Mouse (Mus musculus): ENCODE results near the gene Sema4f.

Gene Sema4f

DNA sequence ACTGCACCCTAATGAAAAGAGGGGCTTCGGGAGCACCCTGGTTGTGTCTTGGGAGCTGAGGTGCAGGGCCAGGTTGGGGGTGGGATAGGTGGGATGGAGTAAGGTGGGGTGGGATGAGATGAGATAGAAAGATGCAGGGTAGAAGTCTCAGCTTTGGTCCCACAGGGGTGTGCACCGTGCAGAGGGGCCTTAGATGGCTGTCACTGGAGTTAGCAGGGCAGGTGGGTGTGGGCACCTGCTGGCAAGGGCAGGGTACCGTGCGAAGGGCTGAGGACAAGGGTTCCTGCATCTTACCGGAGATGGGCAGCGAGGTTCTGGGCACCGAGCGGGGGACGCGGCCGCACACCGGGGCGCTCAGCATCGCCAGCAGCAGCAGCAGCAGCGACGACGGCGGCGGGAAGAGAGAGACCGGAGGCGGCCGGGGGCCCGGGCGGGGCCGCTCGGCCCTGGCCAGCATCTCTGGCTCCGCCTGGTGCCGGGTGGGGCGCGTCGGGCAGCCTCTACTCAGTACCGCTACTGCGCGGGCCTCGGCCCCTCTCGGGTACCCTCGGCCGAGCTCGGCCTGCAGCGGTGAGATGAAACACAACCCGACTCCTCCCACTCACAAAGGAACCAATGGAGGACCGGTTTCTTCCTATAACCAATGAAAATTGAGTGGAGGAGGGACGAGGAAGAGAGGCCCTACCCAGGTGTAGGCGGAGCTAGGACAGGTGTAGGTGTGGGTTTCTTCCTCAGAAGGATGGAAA, at the start of gene Sema4f:
Sema4f (minus strand) TSS at position 603 of the 746 bp plus-strand sequence.
- DNase-seq (ENCODE audit: low read depth, low spot score) = peak; percentile 92

DNA sequence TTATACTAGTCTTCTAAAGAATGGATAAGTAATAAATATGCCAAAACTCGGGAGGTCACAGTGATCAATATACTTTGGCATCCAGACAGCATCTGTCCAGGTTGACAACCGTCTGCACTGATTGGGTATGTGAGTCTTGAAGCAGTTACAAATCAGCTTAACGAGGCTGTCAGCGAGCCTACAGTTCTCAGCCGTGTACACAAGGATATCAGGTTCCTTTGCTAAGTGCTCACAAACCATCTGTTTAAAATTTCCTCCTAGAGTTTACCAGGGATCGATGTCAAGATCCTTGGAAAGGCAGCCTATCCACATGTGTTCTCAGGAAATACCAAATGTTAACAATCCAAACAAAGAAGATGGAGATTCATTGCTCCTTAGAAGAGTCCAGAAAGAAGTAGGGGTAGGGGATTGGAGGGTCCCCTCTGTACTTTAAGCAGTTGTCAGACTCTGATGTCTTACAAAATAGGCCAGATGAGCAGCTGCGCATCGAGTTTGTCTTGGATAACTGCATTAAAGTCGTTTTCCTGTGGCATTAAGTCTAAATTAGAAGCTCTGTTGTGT, 47.9 kb upstream of the Sema4f start:
- no peak for DNase-seq (ENCODE audit: low read depth, low spot score)

DNA sequence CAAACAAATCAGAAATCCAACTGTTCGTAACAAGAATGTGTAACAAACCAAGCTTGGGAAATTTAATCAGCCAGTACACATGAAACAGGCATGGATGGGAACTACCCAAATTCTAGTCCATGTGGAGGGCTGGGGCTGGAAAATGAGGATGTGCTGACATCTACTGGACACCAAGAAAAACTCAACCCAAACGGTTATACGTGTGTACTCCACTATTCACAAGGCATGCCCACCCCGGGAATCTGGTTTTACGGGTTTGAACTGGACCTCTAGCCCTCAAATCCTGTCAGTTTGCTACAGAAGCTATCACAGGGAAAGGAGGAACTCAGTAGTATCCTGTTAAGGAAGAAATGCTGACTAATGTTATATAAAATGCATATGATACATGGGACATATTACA, 31.5 kb upstream of the Sema4f start:
- DNase-seq (ENCODE audit: low read depth, low spot score) = peak; percentile 73

DNA sequence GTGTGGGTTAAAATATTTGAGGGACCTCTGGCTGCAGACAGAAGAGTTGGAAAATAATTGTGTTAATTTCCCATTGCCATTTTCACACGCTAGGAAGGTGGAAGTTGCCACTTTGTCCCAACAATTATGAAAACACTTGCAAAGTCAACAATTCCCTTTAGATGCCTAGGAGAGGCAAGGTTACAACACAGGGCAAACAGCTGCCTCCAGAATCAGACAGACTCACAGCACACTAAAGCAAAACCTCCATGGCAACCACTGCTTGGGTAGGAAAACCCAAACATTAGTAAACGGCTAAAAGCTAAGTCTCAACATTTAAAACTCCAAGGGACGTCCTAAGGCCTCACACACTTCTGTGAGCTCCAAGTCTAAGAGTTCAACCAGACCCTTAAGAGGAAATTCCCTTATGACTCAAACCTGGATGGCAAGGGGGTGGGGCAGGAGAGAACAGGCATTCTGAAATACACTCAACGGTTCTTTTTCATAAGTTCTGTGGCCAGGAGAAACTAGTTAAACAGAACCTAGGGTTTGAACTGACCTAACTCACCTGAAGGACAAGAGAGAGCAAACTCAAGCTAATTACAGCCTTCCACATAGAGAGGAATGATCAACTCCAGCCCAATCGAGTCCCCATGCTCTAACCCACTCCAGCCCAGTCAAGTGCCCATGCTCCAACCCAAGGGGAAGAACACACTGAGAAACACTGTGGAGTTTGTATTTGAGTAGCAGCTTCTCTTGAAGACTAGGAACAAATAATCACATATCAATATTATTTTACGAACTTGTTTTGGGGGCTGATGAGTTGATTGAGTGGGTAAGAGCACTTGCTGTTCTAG, 29.9 kb upstream of the Sema4f start:
- no peak for DNase-seq (ENCODE audit: low read depth, low spot score)

DNA sequence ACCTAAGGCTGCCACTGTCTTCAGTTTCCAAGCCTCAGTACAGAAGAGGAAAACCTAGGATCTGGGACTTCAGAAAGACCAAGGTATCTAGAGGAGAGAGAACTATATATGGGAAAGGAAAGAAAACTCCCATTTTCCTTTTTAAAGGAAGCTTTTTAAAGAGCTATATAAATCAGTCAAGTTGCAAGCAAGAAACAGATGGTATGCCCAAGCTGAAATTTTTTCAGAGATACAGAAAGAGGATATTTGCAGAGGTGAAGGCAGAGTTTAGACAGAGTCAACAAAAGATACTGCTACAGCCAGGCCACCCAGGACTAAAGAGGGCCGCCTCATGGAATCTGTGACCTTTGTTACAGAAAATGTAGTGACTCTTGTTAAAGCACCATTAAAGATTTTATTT, 22.1 kb upstream of the Sema4f start:
- no peak for DNase-seq (ENCODE audit: low read depth, low spot score)

DNA sequence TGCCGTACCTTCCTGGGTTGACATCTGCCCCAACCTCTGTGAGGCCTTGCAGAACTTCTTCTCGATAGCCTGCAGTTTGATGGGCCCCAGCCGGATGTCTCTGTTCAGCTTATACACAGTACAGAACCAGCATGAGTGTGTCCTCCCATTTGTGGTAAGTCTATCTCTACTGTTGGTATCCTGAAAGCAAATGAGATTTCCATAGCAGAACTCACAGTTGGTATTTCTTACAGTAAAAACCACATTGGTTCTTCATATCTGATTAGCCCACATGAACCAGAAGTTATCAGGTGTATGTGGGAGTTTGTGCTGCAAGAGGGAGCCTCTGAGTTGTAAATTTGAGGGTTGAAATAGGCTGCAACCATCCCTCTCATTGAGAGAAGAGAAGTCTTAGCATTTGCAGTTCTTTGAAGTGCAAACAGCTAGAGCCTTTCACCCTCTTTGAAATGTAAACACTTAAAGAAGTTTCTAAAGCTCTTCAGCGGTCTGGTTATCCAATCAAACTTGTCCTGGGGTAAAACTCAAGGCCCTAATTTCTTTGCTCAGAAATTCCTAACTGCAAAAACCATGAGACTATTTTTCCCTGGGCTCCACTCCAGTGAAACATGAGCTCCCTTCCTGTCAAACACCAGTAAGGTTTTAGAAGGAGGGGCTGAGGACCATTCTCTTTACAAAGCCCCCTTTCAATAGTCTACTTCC, 17.1 kb upstream of the Sema4f start:
- DNase-seq (ENCODE audit: low read depth, low spot score) = peak; percentile 51

DNA sequence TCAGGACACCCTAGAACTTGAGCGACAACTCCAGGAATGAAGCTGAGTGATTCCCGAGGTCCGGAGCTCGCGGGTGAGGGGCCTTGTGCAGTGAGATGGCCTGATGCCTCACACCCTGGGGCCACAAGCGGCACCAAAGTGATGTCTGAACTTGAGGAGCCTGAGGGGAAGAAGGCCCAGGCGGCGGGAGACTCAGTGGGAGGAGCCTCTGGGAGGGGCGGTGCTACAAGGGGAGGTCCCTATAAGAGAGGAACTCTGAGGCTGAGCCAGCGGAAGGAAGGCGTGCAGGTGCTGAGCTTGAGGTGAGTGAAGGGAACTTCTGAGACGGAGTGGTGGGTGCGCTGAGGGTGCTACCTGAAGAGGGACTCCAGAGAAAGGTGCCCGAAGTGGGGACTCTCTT, 7.1 kb upstream of the Sema4f start, which contains the start of gene M1ap:
M1ap (plus strand) TSS at position 252 of the 400 bp plus-strand sequence.
- peak; percentile 94 for DNase-seq (ENCODE audit: low read depth, low spot score)

DNA sequence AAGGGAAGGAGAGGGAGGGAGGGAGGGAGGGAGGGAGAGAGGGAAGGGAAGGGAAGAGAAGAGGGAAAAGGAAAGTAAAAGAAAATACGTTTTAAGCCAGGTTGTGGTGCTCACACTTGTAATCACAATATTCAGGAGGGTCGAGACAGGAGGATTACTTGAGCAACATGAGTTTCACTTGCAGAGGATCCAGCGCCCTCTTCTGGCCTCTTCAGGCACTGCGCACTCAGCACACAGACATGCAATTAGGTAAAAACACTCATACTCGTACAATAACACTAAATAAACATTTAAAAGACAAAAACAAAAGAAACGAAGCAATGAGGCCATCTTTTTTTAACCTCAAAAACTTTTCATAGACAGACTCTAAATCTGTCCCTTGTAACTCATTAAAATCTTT, 6.2 kb upstream of the Sema4f start:
- DNase-seq (ENCODE audit: low read depth, low spot score) = peak; percentile 90

DNA sequence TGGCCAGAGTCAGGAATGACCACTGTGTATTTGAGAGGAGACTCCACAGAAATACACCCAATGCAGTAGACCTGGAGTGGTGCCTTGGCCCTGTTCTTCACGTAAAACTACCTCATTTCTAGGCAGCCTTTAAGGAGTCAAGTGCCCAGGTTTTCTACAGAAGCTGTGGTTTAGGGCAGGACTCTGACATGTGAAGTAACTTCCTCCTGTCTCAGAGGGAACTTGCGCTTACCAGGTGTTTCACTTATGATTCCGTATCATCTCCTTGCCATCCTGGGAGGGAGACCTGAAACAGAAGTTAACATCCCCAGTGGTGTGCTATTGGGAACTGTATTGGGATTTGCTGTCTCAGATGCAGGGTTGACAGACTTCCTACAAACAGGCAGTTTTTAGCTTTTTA, 1.2 kb upstream of the Sema4f start:
- DNase-seq (ENCODE audit: low read depth, low spot score) = no peak

DNA sequence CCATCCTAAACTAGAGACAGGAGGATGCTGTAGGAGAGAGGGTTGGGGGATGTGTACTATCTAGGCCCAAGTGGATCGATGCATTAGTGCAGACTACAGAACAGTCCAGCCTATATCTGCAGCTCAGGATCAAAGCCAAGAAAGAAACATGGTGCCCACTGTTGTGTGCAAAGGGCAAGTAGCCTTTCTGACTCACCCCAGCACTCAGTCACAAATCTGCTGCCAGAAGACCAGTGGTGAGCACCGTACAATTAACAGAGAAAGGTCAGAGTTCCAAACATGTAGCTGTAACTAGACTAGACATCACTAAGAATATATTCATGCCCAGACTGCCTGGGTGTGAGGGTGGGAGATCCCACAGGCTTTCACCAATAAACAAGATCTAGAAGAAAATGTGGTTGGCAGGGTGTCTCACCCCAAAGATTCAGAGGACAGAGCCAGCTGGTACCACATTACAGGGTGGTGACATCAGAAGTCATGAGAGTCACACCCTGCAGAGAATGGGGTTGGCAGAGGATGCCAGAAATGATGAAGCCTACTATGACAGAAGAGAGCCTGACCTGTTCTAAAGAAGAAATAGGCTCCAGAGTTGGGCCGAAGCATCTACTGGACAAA, 4.8 kb downstream of the Sema4f start:
- no peak for DNase-seq (ENCODE audit: low read depth, low spot score)

DNA sequence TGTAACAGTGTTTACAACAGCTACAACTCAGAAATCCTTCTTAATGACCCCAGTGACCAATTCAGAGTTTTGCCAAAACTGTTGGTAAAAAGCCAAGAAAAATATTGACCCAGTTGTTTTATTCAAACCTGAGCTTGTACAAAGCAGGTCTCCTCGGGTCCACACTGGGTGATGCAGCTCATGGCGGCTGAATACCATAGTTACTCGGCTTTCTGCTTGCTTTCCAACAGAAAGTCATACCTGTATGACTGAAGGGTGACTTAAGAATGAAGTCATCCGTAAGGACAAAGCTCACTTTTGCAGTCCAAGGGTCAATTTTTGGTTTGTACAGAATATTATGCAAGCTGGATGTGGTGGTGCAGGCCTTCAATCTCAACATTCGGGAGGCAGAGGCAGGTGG, 12.0 kb downstream of the Sema4f start:
- DNase-seq (ENCODE audit: low read depth, low spot score) = no peak

DNA sequence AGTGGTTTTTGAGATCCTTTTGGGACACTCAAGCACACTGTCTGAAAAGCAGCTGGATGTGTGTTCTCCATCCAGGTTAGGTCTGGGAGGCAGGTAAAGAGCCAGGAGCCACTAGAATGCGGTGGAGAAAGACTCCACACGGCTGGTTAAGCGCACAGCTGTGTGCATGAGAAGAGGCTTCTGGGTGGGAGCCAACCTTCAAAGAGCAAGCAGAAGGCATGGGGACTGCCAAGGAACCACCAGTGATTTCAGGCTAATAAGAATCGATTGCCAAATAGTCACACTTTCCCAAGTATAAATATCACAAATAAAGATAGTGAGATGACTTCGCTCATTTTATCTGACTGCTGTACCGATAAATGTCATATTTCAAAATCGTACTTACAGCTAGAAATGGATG, 13.0 kb downstream of the Sema4f start:
- no peak for DNase-seq (ENCODE audit: low read depth, low spot score)

DNA sequence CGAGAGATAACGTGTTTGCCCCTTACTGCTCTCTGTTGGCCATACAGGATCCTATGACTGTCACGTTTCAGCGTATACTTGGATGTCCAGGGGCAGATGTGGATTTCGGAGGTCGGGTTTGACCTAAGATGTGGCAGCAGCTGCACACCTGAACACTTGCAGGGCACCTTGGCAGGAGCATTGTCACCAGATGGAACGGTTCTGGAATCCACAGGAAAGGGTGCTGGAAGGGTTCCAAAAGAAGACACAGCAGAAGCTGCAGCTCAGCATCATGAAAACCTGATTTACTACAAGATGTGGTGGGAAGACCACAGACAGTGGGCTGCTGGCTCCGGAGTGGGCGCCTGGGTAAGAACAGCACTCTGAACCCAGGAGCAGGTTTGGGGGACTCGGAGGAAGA, 13.5 kb downstream of the Sema4f start:
- no peak for DNase-seq (ENCODE audit: low read depth, low spot score)

DNA sequence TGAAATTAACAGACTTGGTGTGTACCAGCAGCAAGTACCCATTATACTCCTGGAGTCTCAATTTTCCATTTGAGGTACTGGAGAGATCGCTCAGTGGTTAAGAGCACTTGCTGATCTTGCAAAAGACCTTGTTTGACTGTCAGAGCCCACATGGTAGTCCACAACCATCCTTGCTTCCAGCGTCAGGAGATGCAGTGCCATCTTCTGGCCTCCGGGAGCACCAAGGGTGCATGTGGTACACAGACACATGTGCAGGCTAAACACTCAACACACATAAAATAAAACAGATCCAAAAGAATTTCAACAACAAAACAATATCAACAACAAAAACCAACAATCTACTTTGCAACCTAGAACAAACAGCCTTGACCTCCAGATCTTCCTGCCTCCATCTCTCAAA, 14.6 kb downstream of the Sema4f start:
- peak; percentile 45 for DNase-seq (ENCODE audit: low read depth, low spot score)

DNA sequence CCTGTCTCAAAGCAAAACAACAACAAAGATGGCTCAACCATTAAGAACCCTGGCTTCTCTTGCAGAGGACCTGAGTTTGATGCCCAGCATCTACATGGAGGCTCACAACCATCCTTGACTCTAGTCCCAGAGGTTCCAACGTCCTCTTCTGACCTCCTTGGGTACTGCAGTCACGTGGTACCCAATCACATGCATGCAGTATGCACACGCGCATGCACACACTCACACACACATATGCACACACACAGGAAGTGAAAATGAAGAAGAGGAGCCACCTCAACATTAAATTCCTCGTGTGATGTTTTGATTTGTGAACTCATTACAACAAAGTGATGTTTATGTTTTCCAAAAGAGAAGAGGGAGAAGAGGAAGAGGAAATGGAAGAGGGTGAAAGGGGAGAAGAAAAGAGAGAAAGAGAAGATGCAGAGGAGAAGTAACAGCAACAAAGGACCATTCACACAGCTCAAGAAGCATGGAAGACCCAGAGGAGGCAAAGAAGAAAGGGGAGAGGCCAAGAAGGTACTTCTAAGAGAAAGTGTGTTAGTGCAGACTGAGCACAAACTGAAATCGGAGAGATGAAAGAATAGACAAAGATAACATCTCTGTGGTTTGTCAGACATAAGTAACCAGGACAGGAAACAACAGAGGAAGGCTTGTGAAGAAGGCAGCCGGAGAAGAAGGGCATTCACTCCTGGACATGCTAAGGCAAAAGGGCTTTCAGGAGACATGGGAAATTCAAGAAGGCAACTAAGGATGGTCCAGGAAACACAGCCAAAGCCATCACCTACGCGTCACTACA, 17.9 kb downstream of the Sema4f start:
- no peak for DNase-seq (ENCODE audit: low read depth, low spot score)

DNA sequence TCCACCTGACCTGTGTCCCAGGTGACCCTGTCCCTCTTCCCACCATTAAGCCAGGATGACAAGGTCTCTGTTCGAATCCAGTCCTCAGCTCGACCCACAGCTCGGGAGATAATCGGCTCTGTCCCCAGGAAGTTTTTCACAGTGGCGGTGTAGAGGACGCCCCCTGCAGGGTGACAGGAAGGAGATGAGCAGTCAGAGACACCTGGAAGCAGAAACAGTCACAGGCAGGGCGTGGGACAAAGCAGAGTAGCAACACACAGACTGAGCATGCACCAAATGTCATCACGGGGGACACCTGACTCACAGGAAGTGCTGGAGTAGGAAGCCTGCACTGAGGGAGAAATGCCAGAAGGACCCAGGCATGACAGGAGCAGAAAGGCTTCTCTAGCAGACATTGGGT, 20.0 kb downstream of the Sema4f start:
- peak; percentile 64 for DNase-seq (ENCODE audit: low read depth, low spot score)

DNA sequence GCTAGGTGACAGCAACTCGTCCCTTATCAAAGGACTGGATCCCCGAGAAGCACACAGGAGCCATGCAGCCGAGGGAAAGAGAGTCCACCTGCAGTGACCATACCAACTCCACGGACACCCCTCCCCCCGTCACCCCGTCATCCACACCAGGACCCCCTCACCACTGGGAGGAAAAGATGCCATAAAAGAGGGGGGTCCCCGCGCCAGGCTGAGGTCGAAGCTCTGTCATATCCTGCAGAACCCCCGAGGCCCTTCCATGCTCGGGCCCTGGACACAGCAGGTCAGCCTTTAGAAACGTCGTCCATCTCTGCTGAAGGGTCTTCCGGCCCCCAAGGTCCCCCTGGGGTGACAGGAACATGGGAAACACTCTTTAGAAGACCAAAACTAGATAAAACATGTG, 21.2 kb downstream of the Sema4f start:
- DNase-seq (ENCODE audit: low read depth, low spot score) = no peak

DNA sequence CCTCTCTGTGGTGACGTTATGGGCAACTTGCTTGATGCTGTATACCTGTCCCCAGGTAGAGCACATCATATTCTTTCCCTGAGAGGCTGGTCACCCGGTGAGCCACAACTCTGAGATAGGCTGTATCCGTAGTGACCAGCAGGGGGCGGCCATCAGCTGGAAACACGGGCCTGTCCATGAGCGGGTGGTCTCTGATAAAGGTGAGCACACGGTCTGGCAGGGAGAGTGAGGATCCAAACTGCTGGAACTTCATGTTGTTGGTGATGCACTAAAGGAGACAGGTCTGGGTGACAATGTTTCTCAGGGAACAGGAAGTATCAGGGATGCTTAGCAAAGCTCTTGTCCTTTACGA, 21.8 kb downstream of the Sema4f start:
- peak; percentile 73 for DNase-seq (ENCODE audit: low read depth, low spot score)

DNA sequence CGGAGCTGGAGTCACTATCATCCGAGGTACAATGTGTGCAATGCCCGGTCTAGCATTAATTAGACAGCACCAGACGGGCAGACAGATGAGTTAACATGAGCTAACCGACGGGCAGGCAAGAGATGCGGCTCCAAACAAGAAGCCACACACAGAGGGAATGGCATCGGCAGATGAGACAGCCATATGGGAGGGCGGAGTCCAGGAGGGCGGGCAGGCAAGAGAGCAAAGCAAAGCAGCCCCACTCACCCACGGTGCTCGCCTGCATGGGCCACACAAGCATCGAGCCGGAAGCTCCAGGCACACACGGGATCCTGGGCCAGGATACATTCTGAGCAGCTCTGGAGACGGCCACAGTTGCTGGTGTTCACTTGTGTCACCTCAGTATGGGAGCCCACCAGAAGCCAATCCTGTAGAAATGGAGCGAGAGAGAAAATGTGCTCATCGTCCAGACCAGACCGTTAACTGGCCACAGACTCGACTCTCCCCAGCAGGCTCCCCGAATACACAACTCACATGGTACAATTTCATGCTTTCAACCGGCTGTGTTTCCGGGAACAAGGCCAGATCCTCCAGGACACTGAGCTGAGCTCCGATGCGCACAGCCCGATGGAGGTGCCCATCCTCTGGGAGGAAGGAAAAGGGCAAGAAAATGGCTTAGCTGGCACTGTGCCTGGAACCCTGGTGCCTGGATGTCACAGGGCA, 22.3 kb downstream of the Sema4f start:
- DNase-seq (ENCODE audit: low read depth, low spot score) = no peak

DNA sequence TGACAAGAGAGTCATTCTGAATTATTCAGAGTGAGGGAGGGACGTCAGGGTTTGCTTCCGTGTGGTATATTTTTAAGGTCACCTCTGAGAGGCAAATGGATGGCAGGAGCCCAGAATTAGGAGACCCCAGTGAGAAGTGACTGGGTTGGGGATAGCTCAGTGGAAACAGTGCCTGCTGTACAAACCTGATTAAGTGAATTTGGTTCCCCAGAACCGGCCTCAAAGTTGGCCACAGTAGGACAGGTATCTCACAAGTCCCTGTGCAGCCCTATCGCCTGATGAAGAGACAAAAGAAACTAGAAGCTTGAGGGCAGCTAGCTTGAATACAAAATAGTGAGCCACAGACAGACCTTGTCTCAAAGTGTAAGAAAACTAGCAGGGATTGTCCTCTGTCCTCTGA, 23.1 kb downstream of the Sema4f start:
- DNase-seq (ENCODE audit: low read depth, low spot score) = no peak

All from ZHBTc4 (cell line).